Mouse (Mus musculus) cerebellum, postnatal 14 days (tissue): ENCODE results near the gene Cep41.

Source experiments
- DNase-seq, 2 experiments: peaks; one replicate each; pipeline ENCODE4 v3.0.0; 2021; ENCODE audit warnings: mixed read lengths in 2 of 2

Gene Cep41

DNA sequence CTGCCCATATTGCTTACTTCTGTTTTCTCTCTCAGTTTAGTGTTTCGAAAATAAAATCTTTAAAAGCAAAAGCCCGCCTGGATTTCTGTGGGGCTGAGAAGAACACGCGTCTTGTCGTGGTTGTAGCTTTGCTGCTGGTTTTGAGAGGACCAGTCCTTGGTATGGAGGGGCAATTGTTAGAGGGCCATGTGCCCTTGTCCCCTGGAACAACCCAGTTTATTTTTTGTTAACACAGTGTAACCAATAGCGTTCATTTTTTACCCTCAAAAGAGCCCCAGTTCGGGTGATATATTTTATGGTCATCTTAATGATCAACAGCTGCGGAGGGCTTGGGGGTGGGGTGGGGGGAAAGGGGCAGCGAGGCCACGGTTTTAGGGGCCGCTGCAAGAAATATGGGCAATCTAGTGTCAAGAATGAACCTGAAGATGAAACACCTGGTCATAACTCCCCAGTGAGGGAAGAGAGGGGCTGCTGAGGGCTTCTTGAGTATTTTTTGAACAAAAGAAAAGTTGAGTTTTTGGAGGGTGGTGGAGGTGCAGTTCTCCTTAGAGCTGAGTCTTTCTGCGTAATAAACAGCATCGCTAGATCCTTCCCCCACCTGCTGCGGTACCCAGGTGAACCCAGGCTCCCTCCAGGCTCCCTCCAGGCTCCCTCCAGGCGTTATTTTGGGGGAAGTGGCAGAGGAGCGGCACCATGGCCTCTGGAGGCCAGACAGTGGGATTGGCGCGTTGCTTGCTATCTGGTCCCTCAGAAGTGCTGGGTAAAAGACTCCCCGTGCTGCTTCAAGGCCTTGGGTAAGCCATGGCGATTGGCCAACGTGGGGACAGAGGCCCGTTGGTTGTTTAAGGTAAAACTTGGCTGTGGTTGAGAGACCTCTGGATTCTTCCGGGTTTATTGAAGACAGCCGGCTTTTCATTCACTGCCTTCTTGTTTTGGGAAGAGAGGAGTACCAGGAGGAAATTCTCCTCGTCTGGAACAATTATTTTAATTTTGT, 17.1 kb upstream of the Cep41 start:
- no peak for DNase-seq

DNA sequence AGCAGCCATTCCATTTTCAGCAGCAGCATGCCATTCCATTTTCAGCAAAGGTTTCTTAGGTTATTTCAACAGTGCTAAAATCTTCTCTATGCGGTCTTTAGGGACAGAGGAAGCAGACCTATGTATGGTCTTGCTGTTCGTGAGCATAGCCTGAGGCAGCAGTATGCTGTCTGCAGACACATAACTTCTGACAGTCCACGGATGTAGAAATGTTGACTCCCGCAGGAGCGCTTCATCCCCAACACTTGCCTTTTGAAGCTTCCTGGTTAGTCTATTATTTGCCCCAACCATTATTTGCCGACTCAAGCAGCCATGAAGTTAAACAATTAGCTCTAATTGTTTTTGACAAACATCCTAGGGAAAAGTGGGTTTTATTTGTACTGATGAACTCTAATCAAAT, 15.6 kb upstream of the Cep41 start:
- no peak for DNase-seq

DNA sequence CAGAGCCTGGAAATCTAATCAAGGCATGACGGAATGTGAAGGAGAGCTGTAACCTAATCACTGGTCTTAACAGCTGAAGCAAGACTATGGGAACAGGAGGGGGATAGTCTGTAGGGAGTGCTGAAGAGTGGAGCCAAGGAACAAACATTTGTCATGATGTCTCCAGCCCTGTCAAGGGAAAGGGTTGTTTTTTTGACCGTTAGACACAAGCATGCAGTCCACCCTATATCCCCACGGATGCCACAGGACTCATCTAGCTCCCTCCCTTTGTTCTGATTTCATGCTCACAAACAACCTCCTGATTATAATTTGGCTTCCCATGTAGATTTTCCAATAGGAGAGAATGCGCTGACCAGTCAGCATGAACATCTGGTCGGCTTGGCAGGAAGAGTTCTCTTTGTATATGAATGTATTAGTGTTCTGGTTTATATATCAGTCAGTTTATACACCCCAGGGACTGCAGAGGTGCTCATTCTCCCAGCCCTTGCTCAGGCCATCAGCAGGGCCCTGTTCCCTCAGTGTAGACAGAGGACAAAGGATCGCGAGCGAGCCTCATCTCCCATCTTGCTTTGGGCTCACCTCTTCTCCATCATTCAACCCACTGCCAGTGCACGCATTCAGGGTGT, 10.5 kb upstream of the Cep41 start:
- DNase-seq, result no peak

DNA sequence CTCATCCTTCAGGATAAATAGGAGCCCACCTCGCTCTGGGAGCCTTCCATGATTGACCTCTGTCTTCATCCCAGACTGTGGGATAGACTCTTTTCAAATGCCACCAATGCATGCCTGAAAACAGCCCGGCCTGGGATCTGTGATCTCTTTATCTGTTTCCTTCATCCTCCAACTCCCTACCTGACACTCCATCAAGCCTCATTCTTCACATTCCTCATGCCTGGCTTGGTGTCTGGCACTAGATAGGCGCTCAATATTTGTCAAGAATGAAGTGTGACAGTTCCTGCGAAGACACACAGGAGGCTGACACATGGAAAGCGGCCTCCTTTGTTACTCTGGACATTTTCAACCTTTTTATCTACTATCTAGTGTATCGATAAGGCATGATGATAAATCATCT, 9.9 kb upstream of the Cep41 start:
- peak; percentile 21 to 46 for DNase-seq

DNA sequence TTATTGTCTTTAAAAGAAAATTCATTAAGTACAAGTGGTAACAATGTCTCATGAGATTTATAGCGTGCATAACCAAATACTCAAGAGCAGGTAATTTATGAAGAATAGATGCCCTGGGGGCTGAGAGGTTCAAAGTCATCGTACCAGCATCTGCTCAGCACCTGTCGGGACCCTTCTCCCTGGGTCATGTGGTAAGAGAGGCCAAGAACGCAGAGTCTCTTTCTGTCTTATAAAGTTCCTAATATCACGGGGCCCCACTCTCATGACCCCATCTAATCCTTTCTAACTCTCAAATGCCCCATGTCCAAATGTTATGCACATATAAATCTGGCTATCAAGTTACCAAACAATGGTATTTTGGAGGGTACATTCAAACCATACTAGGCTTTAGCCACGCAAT, 9.3 kb upstream of the Cep41 start:
- DNase-seq, result no peak

DNA sequence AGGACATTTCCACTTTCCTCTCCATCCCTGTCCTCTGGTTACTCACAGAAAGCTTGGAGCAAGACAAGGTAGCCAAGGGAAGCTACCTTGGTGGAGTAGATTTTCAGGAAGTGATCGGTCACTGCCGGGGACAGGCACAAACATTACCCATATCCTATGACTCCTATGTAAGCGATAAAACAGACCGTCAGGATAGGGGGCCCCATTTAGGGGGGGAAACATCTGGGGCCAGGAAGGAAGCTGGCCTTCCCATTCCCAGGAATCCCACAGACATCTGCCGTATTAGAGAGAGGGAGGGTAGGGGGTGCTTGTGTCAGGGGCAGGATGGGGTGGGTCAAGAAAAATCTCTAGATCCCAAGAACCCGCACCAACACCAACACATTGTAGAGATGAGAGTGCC, 6.6 kb upstream of the Cep41 start:
- no peak for DNase-seq

DNA sequence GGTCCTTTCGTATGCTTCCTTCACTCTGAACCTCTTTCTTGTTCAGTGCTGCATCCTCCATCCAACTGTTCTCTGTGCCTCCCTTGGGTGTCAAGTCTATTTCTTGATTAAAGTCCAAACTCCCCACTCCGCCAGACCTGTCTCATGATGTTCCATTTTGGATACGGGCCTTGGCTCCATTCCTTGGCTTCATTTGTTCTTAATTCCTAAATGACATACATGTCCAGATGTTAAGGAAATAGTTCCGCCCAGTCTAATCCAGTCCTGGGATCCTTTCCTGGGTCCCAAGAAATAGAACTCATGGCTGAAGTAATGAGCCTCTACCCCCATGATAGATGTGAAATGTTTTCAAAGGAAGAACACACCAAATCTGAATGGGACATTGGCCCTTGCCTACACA, 4.5 kb upstream of the Cep41 start:
- DNase-seq, result no peak

DNA sequence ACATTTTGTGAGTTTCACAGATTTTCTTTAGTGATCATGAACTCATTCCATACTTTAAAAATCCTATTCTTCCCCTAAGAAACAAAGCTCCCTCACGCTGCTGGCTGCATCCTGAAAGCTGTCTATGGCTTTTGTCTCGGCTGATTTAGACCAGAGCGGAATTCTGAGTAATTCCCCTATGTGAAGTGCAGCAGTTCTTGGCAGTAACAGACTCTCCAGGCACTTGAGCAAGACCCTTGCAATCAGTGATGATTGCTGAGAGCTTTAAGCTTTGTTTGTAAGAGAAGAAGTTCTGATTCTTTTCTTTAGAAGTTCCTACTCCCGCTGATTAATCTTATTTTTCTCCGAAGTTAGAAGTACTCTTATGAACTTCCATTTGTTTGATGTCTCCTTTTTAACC, 3.9 kb upstream of the Cep41 start:
- DNase-seq, result no peak

DNA sequence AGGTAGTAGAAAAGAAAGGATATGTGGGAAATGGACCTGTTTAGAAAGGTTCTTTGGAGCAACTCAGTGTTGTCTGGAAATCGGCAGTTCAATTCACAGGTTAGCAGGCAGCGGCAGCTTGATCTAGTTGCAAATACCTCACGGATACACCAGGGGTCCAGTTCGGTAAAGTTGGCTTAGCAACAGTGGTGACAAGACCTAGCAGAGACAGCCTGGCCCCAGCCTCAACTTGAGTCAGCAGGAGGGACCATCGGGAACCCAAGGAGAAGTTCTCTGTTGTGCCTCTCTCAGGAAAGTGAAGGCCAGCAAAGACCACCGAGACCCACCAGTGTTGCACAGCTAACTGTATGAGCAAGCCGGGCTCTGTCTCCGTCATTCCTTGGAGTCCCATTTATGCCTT, 1.6 kb upstream of the Cep41 start:
- DNase-seq, result no peak

DNA sequence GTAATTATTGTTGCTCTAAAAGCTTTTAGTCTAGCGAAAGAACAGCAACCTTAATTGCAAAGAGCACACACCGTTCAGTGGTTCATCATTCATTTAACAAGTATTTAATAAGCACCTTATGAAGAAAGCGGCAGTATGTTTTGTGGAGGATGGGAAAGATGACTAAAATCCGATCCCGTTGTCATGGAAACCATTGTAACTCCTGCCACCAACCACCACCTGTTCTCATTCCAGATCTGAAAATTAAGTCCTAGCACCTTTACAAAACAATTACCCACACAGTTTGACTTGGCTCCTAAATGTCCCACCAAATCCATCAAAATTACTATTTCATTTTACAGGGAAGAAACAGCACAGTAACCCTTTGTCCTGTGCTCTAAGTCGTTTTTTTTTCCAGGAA, 660 bp upstream of the Cep41 start:
- peak; percentile 38 to 63 for DNase-seq

DNA sequence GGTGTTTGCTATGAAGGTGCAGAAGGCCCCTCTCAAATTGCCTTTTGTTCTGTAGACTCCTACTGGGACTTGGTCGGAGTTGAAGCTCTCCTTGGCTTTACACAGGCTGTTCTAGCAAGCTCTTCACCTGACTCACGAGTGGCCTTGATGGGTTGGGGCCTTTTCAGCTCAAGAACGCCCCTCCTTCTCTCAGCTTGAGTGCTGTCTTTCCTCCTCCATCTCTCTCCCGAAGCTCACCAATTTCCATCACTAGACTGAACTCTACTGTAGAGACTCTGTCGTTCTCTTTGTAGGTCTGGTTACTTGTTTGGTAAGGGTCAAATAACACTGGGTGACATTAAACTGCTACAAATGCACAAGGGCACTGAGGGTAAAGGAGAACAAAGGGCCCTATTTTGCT, 723 bp downstream of the Cep41 start:
- DNase-seq, result no peak

DNA sequence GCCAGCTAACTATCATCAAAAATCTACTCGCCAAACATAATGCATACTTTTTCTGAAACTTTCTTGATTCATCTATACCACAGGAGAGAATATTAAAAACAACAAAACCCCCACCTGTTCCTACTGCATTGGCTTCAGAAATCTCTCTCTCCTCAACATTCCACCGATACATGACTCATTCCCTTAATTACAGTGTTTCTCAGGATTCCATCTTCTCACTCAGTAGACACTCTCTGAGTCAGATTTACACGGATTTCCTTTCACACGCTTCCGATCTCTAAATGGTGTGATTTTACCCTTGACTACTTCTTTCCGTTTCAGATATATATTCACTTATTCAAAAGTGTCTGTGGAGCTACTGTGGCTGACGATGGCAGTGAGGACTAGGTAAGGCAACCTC, 6.4 kb downstream of the Cep41 start:
- no peak for DNase-seq

DNA sequence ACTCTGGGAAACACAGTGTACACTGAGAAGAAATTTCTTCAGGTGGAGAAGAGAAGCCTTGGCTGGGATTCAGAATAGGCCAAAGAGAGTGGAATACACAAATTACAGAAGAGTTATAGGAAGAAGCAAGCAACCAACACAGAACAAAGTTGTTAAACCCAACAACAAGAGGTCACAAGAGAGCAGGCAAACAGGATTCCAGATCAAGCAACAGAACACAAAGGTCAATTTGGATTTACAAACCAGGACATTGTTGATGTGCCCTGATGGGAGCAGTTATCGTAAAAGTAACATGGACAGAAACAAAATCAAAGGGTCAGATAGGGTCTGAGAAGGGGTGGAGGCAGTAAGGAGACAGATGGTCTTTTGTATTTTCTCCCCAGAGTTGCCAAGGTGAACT, 9.0 kb downstream of the Cep41 start:
- no peak for DNase-seq

DNA sequence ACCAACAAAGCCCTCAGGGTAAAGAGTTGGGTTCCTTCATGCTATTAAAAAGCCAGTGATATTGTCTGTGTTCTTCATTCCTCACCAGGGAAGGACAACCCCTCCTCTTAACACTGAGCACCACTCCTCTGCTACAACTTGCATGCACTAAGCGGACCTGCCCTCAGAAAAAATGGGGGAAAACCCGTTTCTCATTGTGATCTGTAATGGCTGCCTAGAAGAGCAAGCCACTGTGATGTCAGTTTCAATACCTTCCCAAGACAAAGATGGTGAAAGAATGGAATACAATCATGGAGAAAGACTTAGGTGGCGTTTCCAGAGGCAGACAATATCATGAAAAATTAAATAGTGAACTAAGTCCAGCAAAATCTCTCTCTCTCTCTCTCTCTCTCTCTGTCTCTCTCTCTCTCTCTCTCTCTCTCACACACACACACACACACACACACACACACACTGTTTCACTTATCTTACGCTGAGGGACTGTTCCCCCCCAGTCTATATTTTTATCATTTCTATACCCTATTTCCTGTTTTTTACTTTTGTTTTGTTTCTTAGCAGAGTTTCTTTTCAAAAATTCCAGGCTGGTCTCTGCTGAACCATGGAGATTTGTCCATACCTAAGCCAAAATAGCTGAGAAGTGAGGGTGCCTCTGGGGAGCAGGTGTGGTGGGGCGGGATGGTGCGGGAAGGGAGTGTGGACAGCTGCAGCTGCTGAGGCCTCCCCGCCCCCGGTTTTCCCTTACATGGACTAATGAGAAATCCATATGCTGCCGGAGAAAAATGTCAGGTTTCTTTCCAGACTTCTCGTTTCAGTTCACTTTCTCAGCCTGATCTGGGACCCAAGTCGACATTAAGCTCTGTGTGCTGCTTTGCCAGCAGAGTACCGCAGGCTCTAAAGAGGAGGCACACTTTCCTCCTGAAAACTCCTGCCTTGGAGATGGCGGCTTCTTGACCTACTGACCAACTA, 11.3 kb downstream of the Cep41 start:
- no peak for DNase-seq

DNA sequence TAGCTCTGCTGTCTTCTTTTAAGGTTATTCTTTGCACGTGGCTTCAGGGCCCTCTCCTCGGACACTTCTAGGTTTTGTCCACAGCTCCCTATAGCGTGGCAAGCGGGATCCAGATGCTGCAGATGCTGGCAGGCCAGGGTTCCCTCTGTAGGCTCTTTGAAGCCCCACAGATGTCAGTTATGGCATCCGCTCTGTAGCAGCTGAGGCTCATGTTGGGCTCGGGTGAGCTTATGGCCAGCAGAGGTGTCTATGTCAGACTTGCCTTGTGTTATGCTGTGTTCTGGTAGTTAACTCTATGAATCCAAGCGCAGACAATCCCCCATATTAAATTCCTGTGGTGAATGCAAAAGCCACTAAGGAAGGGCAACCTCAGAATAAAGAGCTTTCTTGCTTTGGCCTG, 13.1 kb downstream of the Cep41 start:
- no peak for DNase-seq

DNA sequence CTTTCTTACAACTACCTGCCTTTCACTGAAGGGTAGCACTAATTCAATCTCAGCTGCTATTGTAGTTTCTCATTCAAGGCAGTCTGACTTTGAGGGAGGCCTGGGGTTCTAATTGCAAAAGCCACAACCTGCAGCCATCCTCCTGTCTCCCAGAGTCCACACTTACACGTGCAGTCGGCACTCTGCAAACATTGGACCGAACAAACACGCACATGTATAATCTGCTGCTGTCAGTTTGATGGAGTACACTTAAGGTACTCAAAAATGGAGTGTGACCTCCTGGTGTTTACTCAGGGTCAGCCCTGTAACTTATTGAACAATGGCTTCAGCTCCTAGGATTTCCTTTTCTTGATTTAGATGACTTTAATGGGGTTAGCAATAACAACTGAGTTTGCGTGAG, 14.0 kb downstream of the Cep41 start:
- no peak for DNase-seq

DNA sequence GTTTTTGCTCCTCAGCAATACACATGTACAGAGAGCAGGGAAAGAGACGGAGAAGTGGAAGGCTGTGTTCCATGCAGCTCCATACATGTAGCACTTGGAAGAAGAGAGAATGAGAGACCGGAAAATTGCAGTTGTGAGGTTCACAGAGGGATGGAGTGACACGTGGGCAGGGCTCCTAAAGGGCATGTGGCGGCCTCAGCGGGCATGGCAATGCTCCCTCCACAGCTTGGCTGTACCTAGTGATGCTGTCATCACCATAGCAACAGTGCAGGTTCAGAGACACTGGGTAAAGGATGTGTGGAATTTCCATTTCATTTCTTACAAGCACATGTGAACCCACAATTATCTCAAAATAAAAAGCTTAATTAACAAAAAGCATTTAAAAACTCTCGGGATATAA, 15.1 kb downstream of the Cep41 start:
- DNase-seq, result peak; percentile 75 to 82

DNA sequence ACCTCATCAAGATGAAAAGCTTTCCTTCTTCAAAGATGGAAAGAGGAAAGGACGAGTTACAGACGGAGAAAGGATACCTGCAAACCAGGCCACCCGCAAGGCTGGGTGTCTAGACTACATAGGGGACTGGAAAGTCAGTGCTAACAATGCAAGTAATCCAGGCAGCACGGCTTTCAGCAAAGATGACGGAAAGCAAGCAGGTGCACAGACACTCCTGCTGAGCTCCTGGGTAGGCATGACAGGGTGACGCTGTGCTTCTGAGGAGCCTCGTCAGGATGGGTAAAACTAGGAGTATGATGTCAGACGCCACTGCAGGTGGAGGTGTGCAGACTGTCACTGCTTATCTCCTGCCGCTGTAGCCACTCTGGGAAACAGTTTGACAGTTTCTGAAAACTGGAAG, 16.0 kb downstream of the Cep41 start:
- no peak for DNase-seq

DNA sequence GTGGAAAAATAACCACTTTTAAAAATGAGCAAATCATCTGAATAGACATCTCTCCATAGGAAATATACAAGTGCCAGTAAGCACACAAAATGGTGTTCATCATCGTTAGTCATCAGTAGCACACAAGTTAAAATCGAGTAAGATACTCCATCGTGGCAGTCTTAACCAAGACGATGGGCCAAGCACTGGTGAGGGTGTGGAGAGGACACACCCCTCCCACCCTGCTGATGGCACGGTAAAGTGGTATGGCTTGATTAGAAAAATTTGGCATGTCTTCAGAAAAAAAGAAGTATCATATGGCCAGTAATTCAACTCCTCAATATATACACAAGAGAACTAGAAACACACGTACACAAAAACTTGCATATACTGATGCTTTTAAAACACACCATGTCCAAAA, 17.0 kb downstream of the Cep41 start:
- DNase-seq, result no peak

DNA sequence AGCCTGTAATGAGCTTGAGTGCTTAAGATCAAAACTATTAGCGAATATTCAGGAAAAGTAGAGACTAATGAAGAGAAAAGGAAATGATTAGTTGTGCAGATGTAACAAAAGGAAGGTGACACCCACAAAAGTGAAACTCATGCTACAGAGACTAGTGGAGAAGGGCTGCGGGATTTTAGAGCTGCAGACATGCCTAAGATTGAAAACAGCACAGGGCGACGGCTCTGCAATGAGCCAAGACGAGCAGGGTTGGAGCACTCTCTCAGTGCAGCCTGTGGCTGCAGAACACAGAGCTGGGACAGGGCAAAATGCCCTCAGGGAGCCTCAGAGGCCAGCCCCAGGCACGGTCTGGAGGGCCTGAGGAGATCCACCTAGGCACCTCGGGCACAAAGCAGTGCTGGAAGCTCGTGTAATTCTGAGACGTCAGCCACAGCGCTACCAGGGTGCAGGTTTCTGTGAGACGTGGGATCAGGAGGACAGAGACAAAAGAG, 18.2 kb downstream of the Cep41 start:
- peak; percentile 38 for DNase-seq

DNA sequence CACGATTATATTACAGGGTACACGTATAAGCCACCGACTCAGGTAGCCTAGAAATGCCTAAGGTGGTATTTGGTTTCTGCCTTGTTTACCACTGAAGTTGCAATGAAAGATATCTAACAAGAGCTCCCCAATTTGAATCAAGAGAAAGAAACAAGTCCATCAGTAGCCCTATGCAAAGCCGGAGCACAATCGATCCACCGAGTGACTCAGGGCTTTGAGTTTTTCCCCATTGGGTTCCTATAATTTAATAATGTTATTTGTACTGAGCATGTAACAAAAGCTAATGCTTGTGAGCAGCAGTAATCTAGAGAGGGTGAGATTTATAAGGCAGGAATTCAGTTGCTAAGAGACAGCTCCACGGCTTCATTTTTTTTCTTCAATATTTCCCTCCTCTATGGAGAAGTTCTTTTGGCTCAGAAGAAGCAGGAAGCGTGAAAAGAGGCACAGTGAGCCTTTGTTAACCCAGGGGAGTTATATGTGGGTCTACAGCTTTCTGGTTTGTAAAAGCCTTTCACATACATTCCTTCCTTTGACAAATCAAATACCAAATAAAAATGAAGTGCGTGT, 18.8 kb downstream of the Cep41 start:
- DNase-seq, result no peak

DNA sequence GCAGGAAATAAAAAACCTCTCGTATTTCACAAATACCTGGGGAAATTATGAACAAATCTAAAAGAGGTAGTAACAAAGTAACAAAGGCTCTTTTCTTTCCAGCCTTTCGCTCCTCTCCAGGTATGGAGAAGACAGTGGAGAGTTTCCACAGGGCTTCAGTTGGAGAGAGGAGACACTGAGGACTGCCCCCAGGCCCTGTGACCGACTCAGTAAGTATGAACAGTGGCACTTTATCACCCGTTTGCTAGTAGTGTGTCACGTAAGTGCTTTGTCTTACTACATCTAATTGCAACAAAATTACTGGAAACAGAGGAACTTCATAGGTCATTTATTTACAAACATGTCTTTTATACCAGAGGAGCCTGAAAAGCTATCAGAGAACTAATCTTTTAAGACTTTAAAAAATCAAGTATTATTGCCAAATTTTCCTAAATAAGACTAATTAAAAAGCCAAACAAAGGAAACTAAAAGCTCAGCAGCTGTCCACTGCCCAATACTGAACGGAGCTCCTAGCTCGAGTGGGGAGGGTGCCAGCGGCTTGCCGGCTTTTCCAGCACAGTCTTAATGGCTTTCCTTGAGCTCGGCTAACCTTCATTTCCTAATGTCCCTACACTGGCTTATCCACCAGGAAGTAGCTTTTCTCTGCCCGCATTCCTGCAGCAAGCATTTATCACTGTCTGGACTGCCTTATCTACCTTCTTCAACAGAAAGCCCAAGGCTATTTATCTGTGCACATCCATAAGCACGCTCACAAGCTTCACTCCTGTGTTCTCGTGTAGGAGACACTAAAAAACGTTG, 19.6 kb downstream of the Cep41 start:
- peak; percentile 57 to 58 for DNase-seq
